Mouse (Mus musculus): ENCODE results near the gene Ppm1m. TPM values are rescaled to one million over a fixed set of nuclear protein-coding genes. Genes with fewer than 3 reads are reported as not detected.
A peak's percentile ranks its signal among the peaks of the same experiment; 100 is the strongest.

Gene Ppm1m
- total RNA-seq, 2 experiments from 2014 or later: 2.1 to 5.2 TPM

DNA sequence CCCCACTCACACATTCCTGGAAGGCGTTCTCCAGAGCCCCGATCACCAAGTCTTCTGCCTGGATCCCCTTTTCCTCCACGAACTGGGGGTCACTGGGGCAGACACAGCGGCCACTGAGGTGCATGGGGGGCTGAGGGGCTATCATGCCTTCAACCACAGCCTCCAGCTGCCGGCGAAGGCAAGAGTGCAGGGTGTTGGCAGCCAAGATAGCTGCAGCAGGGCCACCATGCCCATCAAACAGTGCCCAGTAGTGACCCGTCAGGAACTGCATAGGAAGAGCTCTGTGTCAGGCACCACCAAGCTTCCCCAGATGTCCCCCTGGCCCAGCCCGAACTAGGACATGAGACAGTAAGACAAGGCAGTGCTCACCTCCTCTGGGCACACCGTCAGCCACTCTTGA lies 1.8 kb downstream of the Ppm1m start:
- TF ChIP-seq CTCF (IDR thresholded peaks at IDR 0.05): no peak
- Histone ChIP-seq H3K4me3 (no peak overlapping the region), H3K27ac (no peak overlapping the region)
- no peak for DNase-seq
- intact Hi-C loops (cut with DNase I): no loop called here

GRCm38 (mm10) chr9:106197081-106197713 lies 2.3 kb downstream of the Ppm1m start:
- H3K4me3 ChIP-seq: no peak overlapping the region
- no peak overlapping the region for H3K27ac ChIP-seq
- DNase-seq: no peak
- intact Hi-C loops (cut with DNase I): no loop called here
- no peak for TF ChIP-seq CTCF (IDR thresholded peaks at IDR 0.05)

DNA sequence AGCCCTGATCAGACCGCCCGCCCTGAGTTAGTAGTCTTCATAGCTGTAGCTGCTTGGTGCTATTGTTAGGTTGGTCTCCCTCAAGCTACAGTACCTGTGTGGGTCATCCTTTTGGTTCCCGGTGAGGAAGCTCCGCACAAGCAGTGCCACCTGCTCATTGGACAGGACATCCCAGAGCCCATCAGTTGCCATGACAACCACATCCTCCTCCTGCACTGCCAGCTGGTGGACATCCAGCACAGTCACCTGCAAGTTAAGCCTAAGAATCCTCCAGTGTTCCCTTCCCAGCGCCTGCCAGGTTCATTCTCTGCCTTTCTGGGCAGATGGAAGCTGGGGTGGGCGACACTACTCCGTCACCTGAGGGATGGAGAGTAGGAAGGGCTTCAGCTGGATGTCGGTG lies 3.9 kb downstream of the Ppm1m start:
- TF ChIP-seq CTCF (IDR thresholded peaks at IDR 0.05): no peak
- DNase-seq: no peak
- no peak overlapping the region for H3K27ac ChIP-seq
- H3K4me3 ChIP-seq: no peak overlapping the region
- intact Hi-C loops (cut with DNase I): no loop called here

- intact Hi-C loops (cut with DNase I): no loop called here
- no peak for DNase-seq
- TF ChIP-seq CTCF (IDR thresholded peaks at IDR 0.05): no peak
- Histone ChIP-seq H3K27ac (no peak overlapping the region), H3K4me3 (no peak overlapping the region)
Measured at GRCm38 (mm10) chr9:106193930-106194807, 5.4 kb downstream of the Ppm1m start.

DNA sequence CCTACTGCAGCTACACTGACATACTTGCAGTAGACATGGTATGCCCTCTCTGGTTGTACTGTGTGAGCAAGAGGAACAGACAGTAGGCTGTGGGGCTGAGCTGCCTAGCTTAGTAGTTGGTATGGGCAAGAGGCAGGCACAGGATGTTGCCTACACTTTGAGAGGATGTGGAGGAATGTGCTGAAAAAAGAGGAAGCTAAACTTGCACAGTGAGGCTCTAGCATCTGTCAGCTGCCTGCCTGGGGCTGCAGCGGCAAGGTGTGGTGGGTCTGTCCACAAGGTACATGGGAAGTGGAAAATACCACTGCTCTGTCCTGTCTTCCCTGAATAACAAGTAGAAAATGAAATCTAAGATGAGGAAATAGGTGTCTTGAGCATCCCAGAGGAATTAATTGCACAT lies 6.5 kb downstream of the Ppm1m start:
- TF ChIP-seq CTCF (IDR thresholded peaks at IDR 0.05): no peak
- DNase-seq: no peak
- no peak overlapping the region for H3K27ac ChIP-seq
- no peak overlapping the region for H3K4me3 ChIP-seq
- intact Hi-C loops (cut with DNase I): no loop called here

- intact Hi-C loops (cut with DNase I): no loop called here
- H3K4me3 ChIP-seq: no peak overlapping the region
- no peak overlapping the region for H3K27ac ChIP-seq
- TF ChIP-seq CTCF (IDR thresholded peaks at IDR 0.05): no peak
- no peak for DNase-seq
Measured at GRCm38 (mm10) chr9:106192024-106192423, 7.5 kb downstream of the Ppm1m start.

GRCm38 (mm10) chr9:106191355-106191754 lies 8.2 kb downstream of the Ppm1m start:
- intact Hi-C loops (cut with DNase I): no loop called here
- Histone ChIP-seq H3K27ac (no peak overlapping the region), H3K4me3 (no peak overlapping the region)
- no peak for TF ChIP-seq CTCF (IDR thresholded peaks at IDR 0.05)
- DNase-seq: no peak

DNA sequence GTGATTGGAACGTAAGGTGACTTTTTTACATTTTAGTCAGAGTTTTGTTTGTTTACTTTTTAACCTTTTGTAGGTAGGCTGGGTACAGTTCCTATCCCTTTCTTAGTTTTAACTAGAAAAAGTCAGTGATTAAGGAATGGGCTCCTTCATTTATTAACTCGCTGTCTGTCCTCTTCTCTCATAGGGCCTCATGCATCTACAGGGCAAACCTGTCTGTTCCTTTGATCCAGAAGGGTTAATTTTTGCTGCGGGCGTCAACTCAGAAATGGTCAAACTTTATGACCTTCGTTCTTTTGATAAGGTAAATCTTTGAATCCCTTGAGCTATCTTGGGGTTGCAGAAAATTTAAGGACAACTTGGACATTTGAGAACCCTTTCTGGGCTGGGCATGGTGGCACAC lies 15.6 kb downstream of the Ppm1m start:
- no peak for DNase-seq
- TF ChIP-seq CTCF (IDR thresholded peaks at IDR 0.05): no peak
- Histone ChIP-seq H3K27ac (no peak overlapping the region), H3K4me3 (no peak overlapping the region)
- intact Hi-C loops (cut with DNase I): no loop called here

DNA sequence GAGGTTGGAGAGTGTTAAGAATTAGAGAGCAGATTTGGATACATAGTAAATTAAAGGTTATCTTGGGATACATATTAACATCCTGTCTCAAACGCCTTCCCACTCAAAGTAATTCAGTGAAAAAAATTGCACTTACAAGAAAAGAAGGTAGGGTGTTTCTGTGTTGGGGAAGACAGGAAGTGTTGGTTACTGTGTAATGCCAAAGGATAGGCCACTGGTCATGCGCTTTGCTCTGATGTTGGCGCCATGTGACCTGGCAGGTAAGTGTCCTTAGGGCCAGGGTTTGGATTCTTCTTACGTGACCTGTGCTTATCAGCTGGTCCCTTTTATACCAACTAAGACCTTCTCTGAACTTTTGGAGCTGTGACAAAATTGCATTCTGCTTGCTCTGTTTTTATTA lies 17.4 kb downstream of the Ppm1m start:
- H3K4me3 ChIP-seq: no peak overlapping the region
- no peak overlapping the region for H3K27ac ChIP-seq
- intact Hi-C loops (cut with DNase I): no loop called here
- TF ChIP-seq CTCF (IDR thresholded peaks at IDR 0.05): no peak
- no peak for DNase-seq

- TF ChIP-seq CTCF (IDR thresholded peaks at IDR 0.05): no peak
- no peak for DNase-seq
- intact Hi-C loops (cut with DNase I): loop anchor here (10.0 kb wide), 1 partner anchor 245 kb away; the partner anchor contains the start of gene Rpl29
Measured at GRCm38 (mm10) chr9:106179964-106180363, 19.6 kb downstream of the Ppm1m start.

GRCm38 (mm10) chr9:106179454-106179853 lies 20.1 kb downstream of the Ppm1m start:
- no peak overlapping the region for H3K27ac ChIP-seq
- H3K4me3 ChIP-seq: no peak overlapping the region
- intact Hi-C loops (cut with DNase I): loop anchor here (10.0 kb wide), 1 partner anchor 245 kb away; the partner anchor contains the start of gene Rpl29
- DNase-seq: no peak
- no peak for TF ChIP-seq CTCF (IDR thresholded peaks at IDR 0.05)

More at GRCm38 (mm10) chr9:106179964-106180363, 19.6 kb downstream of the Ppm1m start:
- Histone ChIP-seq H3K27ac (no peak overlapping the region), H3K4me3 (no peak overlapping the region)

DNA sequence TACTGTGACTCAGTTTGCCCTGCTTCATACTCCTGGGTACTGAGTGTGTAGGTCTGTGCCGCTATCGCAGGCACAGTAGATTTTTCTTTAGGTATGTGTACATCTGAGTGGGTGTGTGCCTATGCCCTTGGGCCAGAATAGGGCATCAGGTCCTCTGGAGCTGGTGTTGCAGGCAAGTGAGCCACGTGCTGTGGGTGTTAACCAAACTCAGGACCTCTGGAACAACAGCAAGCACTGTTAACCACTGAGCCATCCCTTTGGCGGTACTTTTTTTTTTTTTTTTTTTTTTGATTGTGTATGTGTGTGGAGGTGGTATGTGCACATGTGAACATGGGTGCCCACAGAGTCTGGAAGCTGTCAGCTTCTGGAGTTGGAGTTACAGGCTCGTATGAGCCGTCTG lies 21.7 kb downstream of the Ppm1m start:
- peak overlapping the region; percentile 1; the same call in 1 of the 2 replicates for H3K27ac ChIP-seq
- no peak overlapping the region for H3K4me3 ChIP-seq
- DNase-seq: no peak
- no peak for TF ChIP-seq CTCF (IDR thresholded peaks at IDR 0.05)
- intact Hi-C loops (cut with DNase I): loop anchor here (10.0 kb wide), 1 partner anchor 247 kb away; the partner anchor contains the start of gene Rpl29

DNA sequence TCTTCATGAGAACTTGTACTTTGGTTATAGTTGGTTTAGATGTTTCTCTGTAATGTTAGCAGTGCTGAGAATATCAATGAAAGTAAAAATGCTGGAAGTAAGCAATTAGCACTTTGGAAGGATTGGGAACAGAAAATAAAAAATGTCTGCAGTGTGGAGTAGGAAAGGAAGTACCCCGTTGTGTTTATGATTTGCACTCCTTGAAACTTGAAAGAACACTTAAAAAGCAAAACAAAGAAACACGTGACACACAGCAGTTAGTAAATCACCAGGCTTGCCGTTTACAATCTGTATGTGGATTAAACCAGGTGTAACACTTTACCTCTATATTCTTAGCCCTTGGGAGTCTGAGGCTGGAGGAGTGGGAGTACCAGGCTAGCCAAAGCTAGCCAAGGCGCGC lies 22.8 kb downstream of the Ppm1m start:
- intact Hi-C loops (cut with DNase I): loop anchor here (10.0 kb wide), 1 partner anchor 248 kb away; the partner anchor contains the start of gene Rpl29
- no peak for DNase-seq
- Histone ChIP-seq H3K27ac (0 out of 2 replicates have a peak overlapping the region, but pooled peaks have one; percentile 55), H3K4me3 (no peak overlapping the region)
- TF ChIP-seq CTCF (IDR thresholded peaks at IDR 0.05): no peak
